Mouse (Mus musculus): ENCODE measurements around the gene Tent4a. TPM values are rescaled to one million over a fixed set of nuclear protein-coding genes. Genes with fewer than 3 reads are reported as not detected.
A peak's percentile ranks its signal among the peaks of the same experiment; 100 is the strongest.

Tent4a gene
- total and polyA plus RNA-seq, 2 experiments from 2014 or later, result 5.2 to 26.1 TPM

DNA sequence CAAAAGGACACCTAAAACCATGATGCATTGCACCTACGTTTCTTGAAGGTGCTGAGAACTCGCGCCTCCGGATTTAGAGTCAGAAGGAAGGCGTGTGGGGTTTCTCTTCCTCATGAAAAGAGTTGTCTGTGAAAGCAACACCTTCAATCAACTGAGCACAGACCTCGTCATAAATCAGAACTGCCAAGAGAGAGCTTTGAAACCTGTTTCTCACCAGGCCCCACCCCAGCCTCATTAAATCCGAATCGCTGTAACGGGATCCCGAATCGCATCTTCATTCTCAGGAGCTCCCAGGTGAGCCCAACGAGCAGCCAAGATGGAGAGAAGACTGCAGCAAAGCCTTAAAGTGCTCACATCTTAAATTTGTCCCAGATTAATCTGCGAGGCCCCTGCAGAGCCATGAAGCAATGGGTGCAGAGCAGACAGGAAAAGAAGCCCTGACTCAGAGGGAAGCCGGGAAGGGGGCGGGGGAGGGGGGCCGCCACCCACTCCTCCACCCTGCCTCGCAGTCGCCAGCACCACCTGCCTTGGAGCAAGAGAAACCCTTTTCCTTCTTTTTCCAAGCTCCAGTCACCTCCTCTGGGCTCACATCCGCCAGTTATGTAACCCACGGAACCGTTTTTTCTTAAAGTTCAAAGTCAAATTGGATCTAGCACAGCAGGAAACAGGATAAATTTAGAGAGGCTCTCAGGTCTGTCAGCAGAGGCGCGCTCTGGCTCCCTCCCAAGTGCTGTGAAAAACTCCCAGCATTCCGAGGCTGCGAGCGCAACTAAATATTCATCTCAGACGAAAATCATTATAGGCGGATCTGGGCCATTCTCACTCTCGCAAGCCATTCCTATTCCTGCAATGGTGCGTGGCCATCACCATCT lies 52.5 kb downstream of the Tent4a start:
- DNase-seq (ENCODE audit: low spot score), result peak; percentile 72
- Histone ChIP-seq H3K27ac (ENCODE audit: low read depth, low read length) (peak overlapping the region; percentile 18; the same call in 1 of the 2 replicates), H3K4me2 (ENCODE audit: low read depth, low read length, poor library complexity, severe bottlenecking) (peak overlapping the region; percentile 67), H3K36me3 (ENCODE audit: insufficient read depth, low read length) (no peaks in the 10 kb centered on the region), H3K4me1 (ENCODE audit: insufficient read depth, low read length) (peaks cover 14% of the 10 kb centered on the region), H3K9ac (replicated peaks; ENCODE audit: low read length, poor library complexity, severe bottlenecking) (0 out of 2 replicates have a peak overlapping the region, but pooled peaks have one; percentile 44), H3K27me3 (ENCODE audit: insufficient read depth, low read length) (peaks cover 11% of the 10 kb centered on the region), H3K4me3 (ENCODE audit: low read depth, low read length) (peak overlapping the region; percentile 31), H3K9me3 (ENCODE audit: low read length) (no peaks in the 10 kb centered on the region)
- WGBS, result 2% methylated on average over 30 of the region's 30 CpGs
- TF ChIP-seq CTCF (IDR thresholded peaks at IDR 0.05), result no peak; the same call in none of the 2 replicates
- ATAC-seq (ENCODE audit: low FRiP score), result peak; percentile 59

DNA sequence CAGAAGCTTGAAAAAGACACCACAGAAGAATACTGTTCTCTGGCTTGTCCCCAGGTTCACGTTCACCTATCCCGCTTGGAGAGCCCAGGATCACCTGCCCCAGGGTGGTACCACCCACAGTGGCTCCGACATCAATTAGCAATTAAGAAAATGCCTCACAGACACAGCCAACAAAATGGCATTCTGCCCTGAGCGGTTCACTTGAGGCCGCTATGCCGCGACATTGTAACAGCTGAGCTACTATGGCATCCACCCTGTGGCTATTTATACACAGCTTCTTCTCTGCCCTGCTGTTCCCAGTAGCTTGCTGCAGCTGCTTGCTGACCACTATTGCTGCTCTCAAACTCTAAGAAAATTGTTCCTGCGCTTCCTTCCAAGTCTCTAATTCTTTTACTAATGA lies 53.4 kb downstream of the Tent4a start:
- no peak for TF ChIP-seq CTCF (IDR thresholded peaks at IDR 0.05)
- peak overlapping the region; percentile 67 for H3K4me2 ChIP-seq (ENCODE audit: low read depth, low read length, poor library complexity, severe bottlenecking)
- 11% methylated on average over 8 of the region's 8 CpGs for WGBS
- H3K4me3 ChIP-seq (ENCODE audit: low read depth, low read length), result no peak overlapping the region; the same call in 1 of the 2 replicates
- H3K9ac ChIP-seq (replicated peaks; ENCODE audit: low read length, poor library complexity, severe bottlenecking), result no peak overlapping the region
- no peak overlapping the region for H3K27ac ChIP-seq (ENCODE audit: low read depth, low read length)
- peak; percentile 43 for DNase-seq (ENCODE audit: low spot score)
- no peak for ATAC-seq (ENCODE audit: low FRiP score)
- H3K36me3 ChIP-seq (ENCODE audit: insufficient read depth, low read length), result no peaks in the 10 kb centered on the region
- H3K9me3 ChIP-seq (ENCODE audit: low read length), result no peaks in the 10 kb centered on the region
- H3K27me3 ChIP-seq (ENCODE audit: insufficient read depth, low read length), result peaks cover 5% of the 10 kb centered on the region
- peaks cover 14% of the 10 kb centered on the region for H3K4me1 ChIP-seq (ENCODE audit: insufficient read depth, low read length)

DNA sequence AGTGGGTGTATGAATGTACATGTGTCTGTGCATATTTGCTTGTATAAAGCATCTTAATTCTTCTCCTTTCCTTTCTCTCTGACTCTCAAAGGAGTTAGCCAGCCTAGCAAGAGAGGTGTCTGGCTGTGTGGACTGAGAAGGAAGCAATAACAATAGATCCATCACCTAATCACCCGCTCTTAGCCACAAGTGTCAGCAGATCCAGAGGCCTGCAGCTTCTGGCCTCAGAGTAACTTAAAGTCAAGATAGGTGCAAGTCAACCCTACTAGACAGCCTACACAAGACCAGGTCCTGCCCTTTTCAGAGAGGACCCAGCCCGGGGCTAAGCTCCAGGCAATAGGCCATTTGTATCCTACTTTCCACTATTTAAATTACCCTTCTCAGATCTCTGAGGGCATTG lies 54.5 kb downstream of the Tent4a start:
- Histone ChIP-seq H3K4me1 (ENCODE audit: insufficient read depth, low read length) (peaks cover 14% of the 10 kb centered on the region), H3K36me3 (ENCODE audit: insufficient read depth, low read length) (no peaks in the 10 kb centered on the region), H3K9me3 (ENCODE audit: low read length) (no peaks in the 10 kb centered on the region), H3K4me2 (ENCODE audit: low read depth, low read length, poor library complexity, severe bottlenecking) (no peak overlapping the region), H3K4me3 (ENCODE audit: low read depth, low read length) (no peak overlapping the region), H3K27ac (ENCODE audit: low read depth, low read length) (no peak overlapping the region), H3K27me3 (ENCODE audit: insufficient read depth, low read length) (peaks cover 5% of the 10 kb centered on the region), H3K9ac (replicated peaks; ENCODE audit: low read length, poor library complexity, severe bottlenecking) (no peak overlapping the region)
- WGBS, result 79% methylated on average over 2 of the region's 2 CpGs
- TF ChIP-seq CTCF (IDR thresholded peaks at IDR 0.05), result no peak
- no peak for DNase-seq (ENCODE audit: low spot score)
- no peak for ATAC-seq (ENCODE audit: low FRiP score)

DNA sequence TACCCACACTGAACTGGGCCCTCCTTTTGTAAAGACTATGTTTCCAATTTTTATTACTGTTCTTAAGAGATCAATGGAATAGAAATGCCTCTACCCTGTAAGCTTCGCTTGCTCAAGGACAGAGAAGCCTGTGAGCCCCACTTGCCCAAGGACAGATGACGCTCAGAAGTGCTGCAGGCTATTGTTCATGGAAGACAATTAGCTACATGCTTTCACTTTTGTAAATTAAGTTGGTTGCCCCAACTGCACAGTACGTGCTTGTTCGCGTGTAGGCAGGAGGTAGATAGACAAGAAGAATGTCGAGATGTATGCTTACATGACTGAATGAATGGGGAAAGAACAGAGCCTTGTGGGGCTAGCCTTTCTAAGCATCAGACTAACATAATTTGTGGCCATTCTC lies 55.7 kb downstream of the Tent4a start:
- Histone ChIP-seq H3K9ac (replicated peaks; ENCODE audit: low read length, poor library complexity, severe bottlenecking) (no peak overlapping the region), H3K4me1 (ENCODE audit: insufficient read depth, low read length) (peaks cover 14% of the 10 kb centered on the region), H3K4me2 (ENCODE audit: low read depth, low read length, poor library complexity, severe bottlenecking) (no peak overlapping the region), H3K27ac (ENCODE audit: low read depth, low read length) (no peak overlapping the region), H3K9me3 (ENCODE audit: low read length) (no peaks in the 10 kb centered on the region), H3K27me3 (ENCODE audit: insufficient read depth, low read length) (peaks cover 2% of the 10 kb centered on the region), H3K36me3 (ENCODE audit: insufficient read depth, low read length) (no peaks in the 10 kb centered on the region), H3K4me3 (ENCODE audit: low read depth, low read length) (no peak overlapping the region)
- TF ChIP-seq CTCF (IDR thresholded peaks at IDR 0.05), result no peak
- DNase-seq (ENCODE audit: low spot score) (no peak), ATAC-seq (ENCODE audit: low FRiP score) (no peak)
- 88% methylated on average over 6 of the region's 6 CpGs for WGBS

DNA sequence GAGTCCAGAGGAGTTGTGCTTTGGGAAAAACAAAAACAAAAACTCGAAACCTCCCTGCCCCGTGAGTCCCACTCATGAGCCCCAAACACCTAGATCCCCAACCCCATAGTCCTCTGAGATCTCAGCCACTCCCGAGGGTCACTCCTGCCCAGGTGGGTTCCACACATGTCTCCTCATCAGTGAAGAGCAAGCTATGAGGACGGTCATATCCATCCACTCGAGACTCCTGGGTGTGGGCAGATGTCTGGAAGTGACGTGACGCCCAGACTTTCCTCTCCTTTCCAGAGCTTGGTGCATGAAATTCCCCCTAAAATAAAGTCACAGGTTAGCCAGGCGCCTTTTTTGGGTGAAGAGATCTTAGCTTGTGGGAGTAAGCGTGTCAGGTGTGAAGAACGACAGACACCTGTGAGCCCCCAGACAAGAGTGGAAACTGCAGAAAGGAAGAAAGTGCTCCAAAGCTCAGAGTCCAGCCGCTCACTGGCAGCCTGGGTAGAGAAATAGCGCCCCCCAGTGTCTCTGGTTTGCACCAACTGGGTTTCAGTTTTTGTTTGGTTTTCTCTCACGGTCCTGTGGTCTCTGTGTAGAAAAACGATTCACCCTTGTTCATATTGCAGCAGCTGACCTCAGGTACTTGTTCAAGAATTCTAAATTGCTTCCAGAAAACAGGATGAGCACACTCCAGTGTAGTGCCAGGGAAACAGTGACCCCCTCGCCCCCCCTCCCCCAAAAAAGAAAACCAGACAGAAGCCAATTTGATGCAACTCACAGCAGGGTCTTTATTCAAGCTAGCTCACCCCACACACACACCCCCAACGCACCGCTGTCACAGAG lies 73.6 kb downstream of the Tent4a start:
- no peak overlapping the region for H3K4me2 ChIP-seq (ENCODE audit: low read depth, low read length, poor library complexity, severe bottlenecking)
- no peaks in the 10 kb centered on the region for H3K4me1 ChIP-seq (ENCODE audit: insufficient read depth, low read length)
- no peaks in the 10 kb centered on the region for H3K27me3 ChIP-seq (ENCODE audit: insufficient read depth, low read length)
- ATAC-seq (ENCODE audit: low FRiP score) (peak; percentile 34; the same call in 1 of the 2 replicates), DNase-seq (ENCODE audit: low spot score) (peak; percentile 68)
- H3K4me3 ChIP-seq (ENCODE audit: low read depth, low read length), result no peak overlapping the region
- peak; percentile 78 for TF ChIP-seq CTCF (IDR thresholded peaks at IDR 0.05)
- H3K36me3 ChIP-seq (ENCODE audit: insufficient read depth, low read length), result no peaks in the 10 kb centered on the region
- H3K9ac ChIP-seq (replicated peaks; ENCODE audit: low read length, poor library complexity, severe bottlenecking), result no peak overlapping the region
- no peaks in the 10 kb centered on the region for H3K9me3 ChIP-seq (ENCODE audit: low read length)
- no peak overlapping the region for H3K27ac ChIP-seq (ENCODE audit: low read depth, low read length)
- WGBS, result 49% methylated on average over 17 of the region's 17 CpGs

Measured in midbrain, postnatal 0 days (tissue).